Mouse (Mus musculus) cerebellum, adult 2 months (tissue): Measurements from ENCODE around the gene Lrrc47.

Experiments
- CTCF ChIP-seq: fragments of 200-500 bp; IDR thresholded peaks from 2 replicates; pipeline ENCODE4 v1.5.1; 2011; ENCODE audit warnings: low read depth, mild to moderate bottlenecking, control low read depth, low read length, moderate library complexity, borderline replicate concordance; ENCODE audit not compliant: insufficient read depth
- POLR2A ChIP-seq: fragments of 200-500 bp; IDR thresholded peaks from 2 replicates; pipeline ENCODE4 v1.6.1; 2011; ENCODE audit warnings: low read length, control low read depth, borderline replicate concordance; ENCODE audit not compliant: insufficient read depth

DNA sequence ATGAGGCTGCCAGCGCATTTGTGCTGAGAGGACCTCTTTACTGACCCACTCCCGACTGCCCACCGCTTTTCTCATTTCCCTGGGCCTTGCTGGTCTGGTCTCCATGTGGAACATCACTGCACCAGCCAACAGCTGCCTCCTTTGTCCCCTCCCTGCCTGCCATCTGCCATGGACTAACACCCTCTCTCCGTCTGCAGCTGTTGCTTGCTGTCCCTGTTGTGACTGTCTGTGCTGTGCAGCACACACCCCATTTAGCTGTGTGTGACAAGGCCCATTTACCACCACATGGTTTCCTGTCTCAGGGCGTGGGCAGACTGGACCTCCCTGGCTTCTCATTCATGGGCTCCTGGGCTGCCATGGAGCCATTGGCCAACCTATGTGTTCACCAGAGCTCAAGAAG lies 6.0 kb upstream of the Lrrc47 start:
- TF ChIP-seq CTCF (no peak), POLR2A (no peak)
